Mouse (Mus musculus): ENCODE measurements around the gene Atf6. TPM values are rescaled to one million over a fixed set of nuclear protein-coding genes. Genes with fewer than 3 reads are reported as not detected.

Gene Atf6
- total RNA-seq, 2 experiments from 2014 or later: 17.6 to 17.8 TPM

Other genes starting within 250 kb of the Atf6 start
- 10 to 100 TPM; 27.6 to 35.9 TPM for gene Olfml2b, start 223.2 kb downstream of the Atf6 start, total RNA-seq (2021)
- gene Gm26620, start 17.3 kb upstream of the Atf6 start, total RNA-seq (2021): under 1 TPM in 1 of 2 experiments, not detected in 1; 0.35 TPM
- gene Dusp12, start 17.8 kb upstream of the Atf6 start, total RNA-seq (2021): 1 to 10 TPM; 4.0 to 6.1 TPM
- gene Fcrlb, start 45.2 kb upstream of the Atf6 start, total RNA-seq (2021): not detected
- under 1 TPM in 1 of 2 experiments, not detected in 1; 0.31 TPM for gene Fcrla, start 59.8 kb upstream of the Atf6 start, total RNA-seq (2021)
- gene Fcgr2b, start 108.8 kb upstream of the Atf6 start, total RNA-seq (2021): 1 to 10 TPM; 3.0 to 3.4 TPM
- not detected for gene Fcgr4, start 151.1 kb upstream of the Atf6 start, total RNA-seq (2021)
- gene Fcgr3, start 197.2 kb upstream of the Atf6 start, total RNA-seq (2021): 1 to 10 TPM; 7.0 to 7.4 TPM
- under 1 TPM; 0.72 to 0.73 TPM for gene Cfap126, start 246.1 kb upstream of the Atf6 start, total RNA-seq (2021)